Mouse (Mus musculus): ENCODE measurements around the gene Dhodh. TPM values are rescaled to one million over a fixed set of nuclear protein-coding genes. Genes with fewer than 3 reads are reported as not detected.

Gene Dhodh
- polyA plus RNA-seq (2015; fragmentation: Nextera tagmentation; extraction: Ambion mirVana): 31.3 and 34.3 TPM in 2 replicates

GRCm38 (mm10) chr8:109608271-109609152 lies at the start of gene Dhodh:
Gene Dhodh, minus strand, starts transcription at chr8:109608673.
- Histone ChIP-seq H3K4me3 (ENCODE audit: low read length) (peak within 1 kb of the TSS; percentile 59), H3K9me3 (ENCODE audit: control insufficient read depth, low read length) (no peaks in the 10 kb centered on the region), H3K36me3 (ENCODE audit: control insufficient read depth, insufficient read depth, low read length) (peaks cover 2% of the 10 kb centered on the region; the same call in 1 of the 2 replicates), H3K9ac (ENCODE audit: low read depth, low read length) (peak within 1 kb of the TSS; percentile 75), H3K27me3 (replicated peaks; ENCODE audit: control insufficient read depth, insufficient read depth, low read length) (no peaks in the 10 kb centered on the region), H3K27ac (ENCODE audit: low read depth, low read length) (peak within 1 kb of the TSS; percentile 94), H3K4me1 (ENCODE audit: control insufficient read depth, insufficient read depth, low read depth, low read length) (peaks cover 11% of the 10 kb centered on the region), H3K4me2 (ENCODE audit: low read length) (peak within 1 kb of the TSS; percentile 89)
- under 1% methylated on average over 42 of the region's 42 CpGs for WGBS
- ATAC-seq: peak; percentile 99

DNA sequence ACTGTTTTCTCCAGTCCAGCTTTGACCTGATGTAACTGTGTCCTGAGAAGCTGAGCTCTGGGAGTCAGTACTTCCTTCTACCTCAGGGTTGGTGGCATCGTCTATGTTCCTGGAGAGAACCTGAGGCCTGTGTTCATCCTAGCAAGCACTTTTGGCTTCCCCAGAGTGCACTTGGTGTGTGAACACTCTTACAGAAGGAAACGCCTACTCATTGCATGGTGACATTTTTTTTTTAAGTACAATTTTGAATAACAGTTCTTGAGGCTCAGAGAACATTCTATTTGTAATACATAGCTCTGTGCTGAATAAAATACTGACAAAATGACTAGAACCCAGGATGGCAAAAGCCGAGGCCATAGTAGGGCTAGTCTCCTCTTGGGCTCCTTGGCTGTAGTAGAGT lies 48.4 kb upstream of the Dhodh start:
- 87% methylated on average over 3 of the region's 3 CpGs for WGBS

DNA sequence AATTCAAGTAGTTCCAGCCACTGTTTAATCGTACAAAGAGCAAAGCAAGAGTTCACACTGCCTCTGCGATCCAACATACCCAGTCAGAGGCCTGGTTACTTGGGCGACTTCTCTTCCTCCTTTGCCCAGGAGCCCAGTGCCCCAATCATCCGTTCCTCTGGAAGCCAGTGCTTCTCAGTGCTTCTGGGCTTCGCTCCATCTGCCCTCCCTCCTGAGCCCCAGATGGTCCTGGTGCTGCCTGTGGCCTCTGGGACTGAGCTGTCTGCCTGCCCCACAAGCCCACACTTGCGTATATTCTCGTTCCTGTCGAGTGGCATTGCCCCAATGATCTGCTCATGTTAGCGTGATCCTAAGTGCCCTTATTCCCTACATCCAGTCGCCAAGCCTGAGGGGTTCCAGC lies 42.3 kb upstream of the Dhodh start:
- Histone ChIP-seq H3K4me2 (ENCODE audit: low read length) (no peak overlapping the region), H3K4me1 (ENCODE audit: control insufficient read depth, insufficient read depth, low read depth, low read length) (no peaks in the 10 kb centered on the region), H3K9me3 (ENCODE audit: control insufficient read depth, low read length) (no peaks in the 10 kb centered on the region), H3K36me3 (ENCODE audit: control insufficient read depth, insufficient read depth, low read length) (no peaks in the 10 kb centered on the region), H3K27ac (ENCODE audit: low read depth, low read length) (no peak overlapping the region), H3K9ac (ENCODE audit: low read depth, low read length) (no peak overlapping the region), H3K4me3 (ENCODE audit: low read length) (no peak overlapping the region), H3K27me3 (replicated peaks; ENCODE audit: control insufficient read depth, insufficient read depth, low read length) (no peaks in the 10 kb centered on the region)
- 69% methylated on average over 10 of the region's 10 CpGs for WGBS
- no peak for ATAC-seq

More for the DNA sequence above, 48.4 kb upstream of the Dhodh start:
- Histone ChIP-seq H3K27me3 (replicated peaks; ENCODE audit: control insufficient read depth, insufficient read depth, low read length) (no peaks in the 10 kb centered on the region), H3K9me3 (ENCODE audit: control insufficient read depth, low read length) (no peaks in the 10 kb centered on the region), H3K4me2 (ENCODE audit: low read length) (no peak overlapping the region), H3K36me3 (ENCODE audit: control insufficient read depth, insufficient read depth, low read length) (no peaks in the 10 kb centered on the region), H3K4me1 (ENCODE audit: control insufficient read depth, insufficient read depth, low read depth, low read length) (no peaks in the 10 kb centered on the region), H3K4me3 (ENCODE audit: low read length) (no peak overlapping the region), H3K27ac (ENCODE audit: low read depth, low read length) (no peak overlapping the region), H3K9ac (ENCODE audit: low read depth, low read length) (no peak overlapping the region)
- ATAC-seq: no peak

DNA sequence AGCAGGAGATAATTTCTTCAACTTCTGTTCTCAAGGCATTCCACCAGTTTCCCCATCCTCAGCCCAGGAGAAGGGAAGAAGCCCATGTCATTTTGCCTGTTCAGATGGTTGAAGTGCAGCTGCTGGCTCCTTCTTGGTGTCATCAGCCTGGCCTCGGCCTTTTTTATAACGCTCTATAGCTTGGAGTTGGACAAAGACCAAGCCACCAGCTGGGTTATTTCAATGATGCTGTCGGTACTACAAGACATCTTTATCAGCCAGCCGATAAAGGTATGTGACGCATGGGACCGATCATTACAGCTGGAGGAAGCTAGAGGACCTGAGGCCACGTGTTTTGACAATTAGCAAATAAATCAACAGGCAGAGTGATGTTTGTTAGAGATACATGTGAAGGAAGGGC lies 40.0 kb upstream of the Dhodh start:
- Histone ChIP-seq H3K27me3 (replicated peaks; ENCODE audit: control insufficient read depth, insufficient read depth, low read length) (no peaks in the 10 kb centered on the region), H3K9ac (ENCODE audit: low read depth, low read length) (no peak overlapping the region), H3K9me3 (ENCODE audit: control insufficient read depth, low read length) (no peaks in the 10 kb centered on the region), H3K4me3 (ENCODE audit: low read length) (no peak overlapping the region), H3K4me1 (ENCODE audit: control insufficient read depth, insufficient read depth, low read depth, low read length) (no peaks in the 10 kb centered on the region), H3K36me3 (ENCODE audit: control insufficient read depth, insufficient read depth, low read length) (no peaks in the 10 kb centered on the region), H3K4me2 (ENCODE audit: low read length) (no peak overlapping the region), H3K27ac (ENCODE audit: low read depth, low read length) (no peak overlapping the region)
- WGBS: 57% methylated on average over 7 of the region's 7 CpGs
- ATAC-seq: no peak

DNA sequence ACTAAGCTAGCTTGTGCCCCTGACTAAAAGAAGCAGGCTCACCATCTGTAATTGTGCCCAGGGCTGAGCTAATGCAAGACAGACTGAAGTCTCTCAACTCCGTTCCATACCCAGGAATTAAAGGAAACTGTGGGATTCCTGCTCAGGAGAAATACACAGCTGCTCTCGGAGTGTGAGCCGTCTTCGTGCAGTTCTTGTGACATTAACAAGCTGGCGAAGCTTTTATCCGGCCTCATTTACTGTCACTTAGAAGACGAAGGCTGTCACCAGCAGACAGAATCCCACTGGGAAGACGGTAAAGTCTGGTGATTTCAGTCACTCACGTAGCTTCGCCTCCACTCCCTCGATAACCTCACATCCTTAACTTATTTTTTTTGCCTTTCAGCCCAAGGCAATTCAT lies 38.9 kb upstream of the Dhodh start:
- no peaks in the 10 kb centered on the region for H3K4me1 ChIP-seq (ENCODE audit: control insufficient read depth, insufficient read depth, low read depth, low read length)
- H3K27me3 ChIP-seq (replicated peaks; ENCODE audit: control insufficient read depth, insufficient read depth, low read length): no peaks in the 10 kb centered on the region
- no peak for ATAC-seq
- no peak overlapping the region for H3K9ac ChIP-seq (ENCODE audit: low read depth, low read length)
- 68% methylated on average over 11 of the region's 11 CpGs for WGBS
- H3K36me3 ChIP-seq (ENCODE audit: control insufficient read depth, insufficient read depth, low read length): no peaks in the 10 kb centered on the region
- H3K4me2 ChIP-seq (ENCODE audit: low read length): no peak overlapping the region
- no peak overlapping the region for H3K27ac ChIP-seq (ENCODE audit: low read depth, low read length)
- H3K4me3 ChIP-seq (ENCODE audit: low read length): no peak overlapping the region
- H3K9me3 ChIP-seq (ENCODE audit: control insufficient read depth, low read length): no peaks in the 10 kb centered on the region

DNA sequence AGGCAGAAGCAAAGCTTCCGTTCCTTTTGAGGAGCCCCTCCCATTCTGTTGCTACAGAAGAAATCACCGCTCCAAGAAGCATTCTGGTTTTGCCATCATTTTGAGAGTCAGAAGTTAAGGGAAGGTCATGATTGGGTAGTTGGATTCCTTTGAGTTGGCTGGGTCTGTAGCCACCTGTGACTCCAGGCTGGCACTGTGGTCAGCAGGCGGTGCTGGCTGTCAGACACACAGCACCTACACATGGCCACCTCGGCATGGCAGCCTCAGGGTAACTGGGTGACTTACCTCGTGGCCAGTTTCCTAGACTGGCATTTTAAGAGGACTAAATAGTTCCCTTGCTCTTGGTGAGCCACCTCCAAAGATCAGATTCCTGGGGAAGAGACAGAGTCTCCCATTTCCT lies 32.8 kb upstream of the Dhodh start:
- WGBS: 82% methylated on average over 5 of the region's 5 CpGs
- H3K36me3 ChIP-seq (ENCODE audit: control insufficient read depth, insufficient read depth, low read length): no peaks in the 10 kb centered on the region
- no peak overlapping the region for H3K9ac ChIP-seq (ENCODE audit: low read depth, low read length)
- no peak for ATAC-seq
- H3K4me2 ChIP-seq (ENCODE audit: low read length): no peak overlapping the region
- no peak overlapping the region for H3K4me3 ChIP-seq (ENCODE audit: low read length)
- H3K27me3 ChIP-seq (replicated peaks; ENCODE audit: control insufficient read depth, insufficient read depth, low read length): no peaks in the 10 kb centered on the region
- H3K4me1 ChIP-seq (ENCODE audit: control insufficient read depth, insufficient read depth, low read depth, low read length): no peaks in the 10 kb centered on the region
- H3K27ac ChIP-seq (ENCODE audit: low read depth, low read length): no peak overlapping the region
- no peaks in the 10 kb centered on the region for H3K9me3 ChIP-seq (ENCODE audit: control insufficient read depth, low read length)

DNA sequence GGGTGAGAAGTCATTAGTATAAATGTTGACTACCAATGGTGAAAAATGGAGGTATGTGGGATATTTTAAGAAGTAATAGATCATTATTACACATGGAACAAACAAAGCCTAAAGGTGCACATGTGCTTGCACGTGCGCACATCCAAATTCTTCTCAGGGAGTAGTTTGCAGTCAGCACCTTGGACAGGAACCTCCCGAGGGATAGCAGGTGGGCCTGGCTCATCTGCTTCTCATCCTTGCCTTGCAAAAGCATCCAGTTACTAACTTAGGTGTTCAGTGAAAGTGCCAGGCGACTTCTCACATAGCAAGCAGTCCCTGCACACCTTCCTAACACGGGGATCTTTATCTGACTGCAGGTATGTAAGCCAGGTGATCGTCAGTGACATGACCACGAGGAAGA lies 31.9 kb upstream of the Dhodh start:
- H3K4me2 ChIP-seq (ENCODE audit: low read length): no peak overlapping the region
- H3K36me3 ChIP-seq (ENCODE audit: control insufficient read depth, insufficient read depth, low read length): no peaks in the 10 kb centered on the region
- WGBS: 67% methylated on average over 7 of the region's 7 CpGs
- H3K27ac ChIP-seq (ENCODE audit: low read depth, low read length): no peak overlapping the region
- ATAC-seq: no peak
- no peaks in the 10 kb centered on the region for H3K9me3 ChIP-seq (ENCODE audit: control insufficient read depth, low read length)
- H3K9ac ChIP-seq (ENCODE audit: low read depth, low read length): no peak overlapping the region
- H3K4me1 ChIP-seq (ENCODE audit: control insufficient read depth, insufficient read depth, low read depth, low read length): no peaks in the 10 kb centered on the region
- H3K4me3 ChIP-seq (ENCODE audit: low read length): no peak overlapping the region
- no peaks in the 10 kb centered on the region for H3K27me3 ChIP-seq (replicated peaks; ENCODE audit: control insufficient read depth, insufficient read depth, low read length)

- Histone ChIP-seq H3K27me3 (replicated peaks; ENCODE audit: control insufficient read depth, insufficient read depth, low read length) (no peaks in the 10 kb centered on the region), H3K4me1 (ENCODE audit: control insufficient read depth, insufficient read depth, low read depth, low read length) (no peaks in the 10 kb centered on the region), H3K27ac (ENCODE audit: low read depth, low read length) (no peak overlapping the region), H3K9ac (ENCODE audit: low read depth, low read length) (no peak overlapping the region), H3K36me3 (ENCODE audit: control insufficient read depth, insufficient read depth, low read length) (no peaks in the 10 kb centered on the region), H3K9me3 (ENCODE audit: control insufficient read depth, low read length) (no peaks in the 10 kb centered on the region), H3K4me2 (ENCODE audit: low read length) (no peak overlapping the region), H3K4me3 (ENCODE audit: low read length) (no peak overlapping the region)
- WGBS: 73% methylated on average over 5 of the region's 5 CpGs
- ATAC-seq: no peak
These were observed 30.4 kb upstream of the Dhodh start for GRCm38 (mm10) chr8:109638851-109639250.

- ATAC-seq: no peak
- H3K27ac ChIP-seq (ENCODE audit: low read depth, low read length): no peak overlapping the region
- H3K4me1 ChIP-seq (ENCODE audit: control insufficient read depth, insufficient read depth, low read depth, low read length): no peaks in the 10 kb centered on the region
- H3K9ac ChIP-seq (ENCODE audit: low read depth, low read length): no peak overlapping the region
- H3K9me3 ChIP-seq (ENCODE audit: control insufficient read depth, low read length): no peaks in the 10 kb centered on the region
- 88% methylated on average over 8 of the region's 8 CpGs for WGBS
- no peaks in the 10 kb centered on the region for H3K27me3 ChIP-seq (replicated peaks; ENCODE audit: control insufficient read depth, insufficient read depth, low read length)
- no peak overlapping the region for H3K4me3 ChIP-seq (ENCODE audit: low read length)
- H3K36me3 ChIP-seq (ENCODE audit: control insufficient read depth, insufficient read depth, low read length): no peaks in the 10 kb centered on the region
- H3K4me2 ChIP-seq (ENCODE audit: low read length): no peak overlapping the region
These were observed 26.7 kb upstream of the Dhodh start for GRCm38 (mm10) chr8:109635146-109635545.
